Mouse (Mus musculus): ENCODE data around the gene C1ql1. TPM values are rescaled to one million over a fixed set of nuclear protein-coding genes. Genes with fewer than 3 reads are reported as not detected.

Gene C1ql1
- polyA plus RNA-seq, 1 experiment from 2014 or later: 0.32 TPM

DNA sequence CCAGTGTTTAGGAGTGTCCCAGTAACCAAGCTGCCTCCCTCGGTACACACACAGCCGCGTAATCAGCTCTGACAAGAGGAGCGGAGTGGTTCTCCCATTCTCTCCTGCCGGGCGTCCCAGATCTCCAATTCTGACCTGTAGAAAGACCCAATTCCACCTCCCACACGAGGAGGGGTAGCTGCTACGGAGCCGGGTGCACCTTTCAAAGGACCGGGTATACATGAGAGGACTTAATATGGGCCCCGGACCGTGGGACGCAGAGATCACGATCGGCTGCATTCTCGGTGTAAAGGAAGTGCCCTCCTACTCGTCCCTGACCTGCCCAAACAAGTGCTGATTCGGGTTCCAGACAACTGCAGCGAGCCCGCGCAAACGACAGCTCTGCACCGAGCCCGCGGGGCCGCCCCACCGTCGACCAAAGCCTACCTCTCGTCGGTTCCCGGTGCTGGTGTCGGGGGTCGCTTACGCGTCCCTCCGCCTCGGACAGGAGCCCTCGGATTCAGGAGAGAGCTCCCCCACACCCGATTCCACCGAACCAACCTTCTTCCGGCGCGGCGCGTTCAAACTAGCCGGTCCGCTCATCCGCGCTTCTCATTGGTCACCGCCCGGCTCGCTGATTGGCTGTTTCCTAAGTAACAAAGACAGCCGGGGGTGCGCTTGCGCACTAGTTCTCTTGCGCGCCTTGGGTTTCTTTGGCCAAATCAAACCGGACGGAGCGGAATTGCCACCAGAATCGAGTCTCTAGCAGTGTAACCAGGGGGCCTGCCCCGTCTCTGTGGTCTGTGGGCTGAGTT lies 21.7 kb downstream of the C1ql1 start, which contains the start of gene Kif18b:
Gene Kif18b (minus strand): TSS at position 568 of the 794 bp plus-strand sequence.
- H3K9me3 ChIP-seq (replicated peaks; ENCODE audit: control insufficient read depth, low read length): no peaks in the 10 kb centered on the region
- under 1% methylated on average over 62 of the region's 62 CpGs for WGBS
- H3K27ac ChIP-seq (ENCODE audit: low read length): peak within 1 kb of the TSS; percentile 78
- peak; percentile 94 for ATAC-seq (replicated peaks; ENCODE audit: extremely low read depth, insufficient read depth, low FRiP score)
- H3K4me1 ChIP-seq (ENCODE audit: control insufficient read depth, insufficient read depth, low read length): peaks cover 14% of the 10 kb centered on the region
- H3K36me3 ChIP-seq (ENCODE audit: control insufficient read depth, insufficient read depth): no peaks in the 10 kb centered on the region; the same call in 1 of the 2 replicates
- H3K9ac ChIP-seq (ENCODE audit: low read length): peak within 1 kb of the TSS; percentile 81
- H3K4me2 ChIP-seq (ENCODE audit: low read depth, low read length): peak within 1 kb of the TSS; percentile 87
- no peaks in the 10 kb centered on the region for H3K27me3 ChIP-seq (ENCODE audit: control insufficient read depth, insufficient read depth, low read length)
- peak within 1 kb of the TSS; percentile 82 for H3K4me3 ChIP-seq (ENCODE audit: low read length)

DNA sequence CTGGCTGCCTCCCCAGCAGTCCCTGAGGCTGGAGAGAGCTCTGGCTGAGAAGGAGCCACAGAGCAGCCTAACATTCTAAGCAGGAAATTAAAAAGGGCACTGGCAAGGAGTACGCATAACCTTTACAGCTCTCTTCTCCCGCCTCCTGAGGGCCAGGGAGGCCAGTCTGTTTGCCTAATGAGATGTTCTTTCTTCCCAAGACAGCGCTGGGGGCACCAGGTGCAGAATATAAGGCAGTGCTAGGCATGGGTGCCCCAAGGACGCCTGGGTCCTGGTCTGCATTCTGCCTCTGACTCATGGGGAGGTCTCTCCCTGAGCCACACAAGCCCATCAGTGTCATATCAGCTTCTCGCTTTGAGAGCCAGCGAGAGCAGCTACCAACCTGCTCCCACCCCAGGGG lies 25.0 kb downstream of the C1ql1 start:
- H3K4me2 ChIP-seq (ENCODE audit: low read depth, low read length): no peak overlapping the region
- no peaks in the 10 kb centered on the region for H3K9me3 ChIP-seq (replicated peaks; ENCODE audit: control insufficient read depth, low read length)
- no peaks in the 10 kb centered on the region for H3K27me3 ChIP-seq (ENCODE audit: control insufficient read depth, insufficient read depth, low read length)
- 85% methylated on average over 6 of the region's 6 CpGs for WGBS
- H3K9ac ChIP-seq (ENCODE audit: low read length): no peak overlapping the region
- no peak overlapping the region for H3K27ac ChIP-seq (ENCODE audit: low read length)
- H3K4me1 ChIP-seq (ENCODE audit: control insufficient read depth, insufficient read depth, low read length): peaks cover 14% of the 10 kb centered on the region
- no peaks in the 10 kb centered on the region; the same call in 1 of the 2 replicates for H3K36me3 ChIP-seq (ENCODE audit: control insufficient read depth, insufficient read depth)
- no peak overlapping the region for H3K4me3 ChIP-seq (ENCODE audit: low read length)
- no peak for ATAC-seq (replicated peaks; ENCODE audit: extremely low read depth, insufficient read depth, low FRiP score)

DNA sequence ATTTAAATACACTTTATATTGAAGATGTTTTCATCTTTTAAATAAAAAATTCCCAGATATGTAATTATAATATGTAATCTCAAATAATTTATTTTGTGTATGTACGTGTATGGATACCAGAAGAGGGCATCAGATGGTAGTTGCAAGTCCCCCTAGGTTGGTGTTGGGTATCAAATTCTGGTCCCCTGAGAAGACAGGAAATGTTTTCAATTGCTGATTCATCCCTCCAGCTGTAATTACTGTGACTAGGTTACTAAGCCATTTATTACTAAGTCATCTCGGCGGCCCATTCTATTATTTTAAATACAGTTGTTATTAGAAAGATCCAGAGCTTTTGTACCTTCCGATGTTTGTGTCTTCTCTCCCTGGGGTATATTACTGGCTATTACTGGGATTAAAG lies 28.4 kb downstream of the C1ql1 start:
- peaks cover 4% of the 10 kb centered on the region for H3K4me1 ChIP-seq (ENCODE audit: control insufficient read depth, insufficient read depth, low read length)
- WGBS: 93% methylated on average over 4 of the region's 4 CpGs
- no peak overlapping the region for H3K4me2 ChIP-seq (ENCODE audit: low read depth, low read length)
- H3K4me3 ChIP-seq (ENCODE audit: low read length): no peak overlapping the region
- no peaks in the 10 kb centered on the region for H3K9me3 ChIP-seq (replicated peaks; ENCODE audit: control insufficient read depth, low read length)
- peaks cover 22% of the 10 kb centered on the region for H3K36me3 ChIP-seq (ENCODE audit: control insufficient read depth, insufficient read depth)
- H3K9ac ChIP-seq (ENCODE audit: low read length): no peak overlapping the region
- no peak for ATAC-seq (replicated peaks; ENCODE audit: extremely low read depth, insufficient read depth, low FRiP score)
- H3K27me3 ChIP-seq (ENCODE audit: control insufficient read depth, insufficient read depth, low read length): no peaks in the 10 kb centered on the region
- no peak overlapping the region for H3K27ac ChIP-seq (ENCODE audit: low read length)

DNA sequence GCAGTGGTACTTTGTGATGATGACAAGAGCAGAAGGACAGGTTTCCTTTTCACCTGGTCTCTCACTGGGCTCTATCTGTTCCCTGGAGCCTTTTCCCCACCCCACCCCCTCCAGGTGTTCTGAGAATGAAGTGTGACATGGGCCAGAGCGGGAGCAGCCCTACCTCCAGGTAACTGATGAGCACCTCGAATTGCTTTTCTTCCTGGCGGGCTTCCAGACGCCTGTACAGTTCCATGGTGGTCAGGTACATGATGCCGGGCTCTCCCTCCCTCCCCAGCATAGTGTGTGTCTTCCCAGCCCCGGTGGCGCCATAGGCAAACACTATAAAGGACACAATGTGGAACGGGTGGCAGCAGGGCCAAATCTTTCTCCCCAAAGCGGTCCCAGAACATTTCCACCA lies 31.1 kb downstream of the C1ql1 start:
- 87% methylated on average over 9 of the region's 9 CpGs for WGBS
- peaks cover 35% of the 10 kb centered on the region for H3K36me3 ChIP-seq (ENCODE audit: control insufficient read depth, insufficient read depth)
- H3K4me3 ChIP-seq (ENCODE audit: low read length): no peak overlapping the region
- H3K27me3 ChIP-seq (ENCODE audit: control insufficient read depth, insufficient read depth, low read length): no peaks in the 10 kb centered on the region
- no peaks in the 10 kb centered on the region for H3K4me1 ChIP-seq (ENCODE audit: control insufficient read depth, insufficient read depth, low read length)
- no peaks in the 10 kb centered on the region for H3K9me3 ChIP-seq (replicated peaks; ENCODE audit: control insufficient read depth, low read length)
- no peak for ATAC-seq (replicated peaks; ENCODE audit: extremely low read depth, insufficient read depth, low FRiP score)
- H3K9ac ChIP-seq (ENCODE audit: low read length): no peak overlapping the region
- H3K27ac ChIP-seq (ENCODE audit: low read length): no peak overlapping the region
- H3K4me2 ChIP-seq (ENCODE audit: low read depth, low read length): no peak overlapping the region

DNA sequence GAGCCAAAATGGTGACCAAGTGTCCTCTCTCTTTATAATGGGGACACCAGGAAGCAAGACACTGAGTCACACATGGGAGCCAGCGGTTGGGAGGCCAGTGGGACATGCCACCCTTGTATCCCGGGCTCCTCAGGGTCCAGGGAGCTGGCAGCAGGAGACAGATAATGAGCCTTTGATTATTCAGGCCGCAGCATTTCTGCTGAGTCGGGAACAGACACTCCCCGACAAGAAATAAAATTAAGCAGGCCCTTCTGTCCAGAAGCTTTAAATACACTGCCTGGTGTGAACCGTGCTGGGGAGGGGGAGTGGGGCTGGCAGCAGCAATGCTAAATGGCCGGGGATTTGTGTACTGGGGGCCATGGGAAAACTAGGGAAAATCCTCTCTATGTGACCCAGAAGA lies 35.1 kb downstream of the C1ql1 start:
- Histone ChIP-seq H3K36me3 (ENCODE audit: control insufficient read depth, insufficient read depth) (peaks cover 62% of the 10 kb centered on the region), H3K9ac (ENCODE audit: low read length) (no peak overlapping the region), H3K27me3 (ENCODE audit: control insufficient read depth, insufficient read depth, low read length) (no peaks in the 10 kb centered on the region), H3K9me3 (replicated peaks; ENCODE audit: control insufficient read depth, low read length) (no peaks in the 10 kb centered on the region), H3K4me1 (ENCODE audit: control insufficient read depth, insufficient read depth, low read length) (no peaks in the 10 kb centered on the region), H3K4me3 (ENCODE audit: low read length) (no peak overlapping the region), H3K4me2 (ENCODE audit: low read depth, low read length) (no peak overlapping the region), H3K27ac (ENCODE audit: low read length) (no peak overlapping the region)
- WGBS: 72% methylated on average over 7 of the region's 7 CpGs
- no peak for ATAC-seq (replicated peaks; ENCODE audit: extremely low read depth, insufficient read depth, low FRiP score)

DNA sequence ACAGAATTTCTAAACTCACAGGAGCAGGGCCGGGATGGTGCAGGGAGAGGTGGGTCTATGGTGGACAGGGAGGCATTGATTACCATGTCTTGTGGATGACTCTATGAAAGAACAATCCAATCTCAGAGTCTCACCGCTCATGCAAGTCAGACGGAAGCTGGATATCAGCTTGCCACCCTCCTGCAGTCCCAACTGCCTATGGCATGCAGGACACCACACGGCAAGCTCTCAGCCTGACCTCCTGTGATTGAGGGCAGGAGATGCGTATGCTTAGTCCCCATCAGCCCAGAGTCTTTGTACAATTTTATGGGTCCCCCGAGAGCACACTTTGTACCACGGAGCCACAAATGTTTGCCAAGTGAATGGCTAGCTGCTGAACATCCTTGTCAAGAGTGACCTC lies 42.8 kb downstream of the C1ql1 start:
- no peak for ATAC-seq (replicated peaks; ENCODE audit: extremely low read depth, insufficient read depth, low FRiP score)
- Histone ChIP-seq H3K27ac (ENCODE audit: low read length) (no peak overlapping the region), H3K27me3 (ENCODE audit: control insufficient read depth, insufficient read depth, low read length) (no peaks in the 10 kb centered on the region), H3K36me3 (ENCODE audit: control insufficient read depth, insufficient read depth) (peaks cover 23% of the 10 kb centered on the region), H3K9ac (ENCODE audit: low read length) (no peak overlapping the region), H3K4me3 (ENCODE audit: low read length) (no peak overlapping the region), H3K9me3 (replicated peaks; ENCODE audit: control insufficient read depth, low read length) (no peaks in the 10 kb centered on the region), H3K4me2 (ENCODE audit: low read depth, low read length) (no peak overlapping the region), H3K4me1 (ENCODE audit: control insufficient read depth, insufficient read depth, low read length) (no peaks in the 10 kb centered on the region)
- 62% methylated on average over 7 of the region's 7 CpGs for WGBS

DNA sequence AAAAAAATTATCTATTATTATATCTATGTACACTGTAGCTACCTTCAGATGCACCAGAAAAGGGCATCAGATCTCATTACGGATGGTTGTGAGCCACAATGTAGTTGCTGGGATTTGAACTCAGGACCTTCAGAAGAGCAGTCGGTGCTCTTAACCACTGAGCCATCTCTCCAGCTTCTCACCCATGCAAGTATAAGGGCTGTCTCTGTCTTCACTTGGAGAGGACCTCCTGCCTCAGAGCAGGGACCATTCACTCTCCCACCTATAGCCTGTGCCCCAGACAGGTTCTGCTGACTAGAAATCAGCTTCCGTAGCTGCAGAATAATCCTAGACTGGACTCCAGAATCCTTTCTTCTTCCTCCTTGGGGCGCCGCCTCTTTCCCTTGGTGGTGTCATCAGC lies 44.4 kb downstream of the C1ql1 start:
- no peak overlapping the region for H3K27ac ChIP-seq (ENCODE audit: low read length)
- H3K4me2 ChIP-seq (ENCODE audit: low read depth, low read length): no peak overlapping the region
- H3K27me3 ChIP-seq (ENCODE audit: control insufficient read depth, insufficient read depth, low read length): no peaks in the 10 kb centered on the region
- WGBS: 79% methylated on average over 5 of the region's 5 CpGs
- H3K9me3 ChIP-seq (replicated peaks; ENCODE audit: control insufficient read depth, low read length): no peaks in the 10 kb centered on the region
- ATAC-seq (replicated peaks; ENCODE audit: extremely low read depth, insufficient read depth, low FRiP score): no peak
- H3K36me3 ChIP-seq (ENCODE audit: control insufficient read depth, insufficient read depth): peaks cover 12% of the 10 kb centered on the region
- H3K4me1 ChIP-seq (ENCODE audit: control insufficient read depth, insufficient read depth, low read length): no peaks in the 10 kb centered on the region
- H3K4me3 ChIP-seq (ENCODE audit: low read length): no peak overlapping the region
- H3K9ac ChIP-seq (ENCODE audit: low read length): no peak overlapping the region

DNA sequence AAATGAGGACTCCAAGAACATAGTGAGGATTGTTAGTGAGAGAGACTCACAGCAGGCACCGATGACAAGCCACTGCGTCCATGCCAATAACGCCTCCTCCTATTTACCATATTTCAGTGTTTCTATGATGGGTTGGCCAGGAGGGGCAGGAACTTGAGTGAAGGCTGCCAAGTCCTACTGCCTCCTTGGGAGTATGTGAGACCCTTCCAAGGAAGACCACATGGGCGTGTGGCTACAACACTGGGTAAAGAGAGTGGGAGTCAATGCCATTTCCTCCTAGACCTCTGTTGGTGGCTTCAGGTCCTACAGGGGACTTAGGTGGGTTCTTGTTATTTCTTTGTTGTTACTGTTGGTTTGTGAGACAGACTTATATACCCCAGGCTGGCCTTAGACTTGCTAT lies 45.3 kb downstream of the C1ql1 start:
- H3K4me1 ChIP-seq (ENCODE audit: control insufficient read depth, insufficient read depth, low read length): no peaks in the 10 kb centered on the region
- 48% methylated on average over 4 of the region's 4 CpGs for WGBS

DNA sequence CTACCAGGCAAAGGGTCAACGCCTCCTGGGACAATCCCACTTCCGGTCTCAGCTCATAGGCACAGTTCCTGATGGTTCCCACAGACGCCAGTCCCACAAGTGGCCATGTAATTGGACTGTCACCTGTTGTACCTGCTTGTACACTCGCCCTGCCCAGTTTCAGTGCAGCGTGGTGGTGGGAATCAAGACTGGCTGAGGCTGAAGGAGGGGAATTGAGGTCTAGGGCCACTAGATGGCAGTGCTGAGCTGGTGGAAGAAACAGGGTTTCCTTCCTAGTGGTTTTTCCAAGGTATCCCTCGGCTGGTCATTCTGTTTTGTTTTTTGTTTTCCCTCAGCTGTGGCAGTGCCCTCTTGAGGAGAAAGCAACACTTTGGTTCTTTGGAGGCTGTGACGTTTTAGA lies 45.7 kb downstream of the C1ql1 start, which contains the start of gene Gfap:
Gene Gfap (minus strand): TSS at position 150 of the 400 bp plus-strand sequence.
- ATAC-seq (replicated peaks; ENCODE audit: extremely low read depth, insufficient read depth, low FRiP score): peak; percentile 41; the same call in 1 of the 2 replicates
- Histone ChIP-seq H3K4me2 (ENCODE audit: low read depth, low read length) (peak within 1 kb of the TSS; percentile 35), H3K4me1 (ENCODE audit: control insufficient read depth, insufficient read depth, low read length) (no peaks in the 10 kb centered on the region)

More for the DNA sequence above, 45.3 kb downstream of the C1ql1 start:
- Histone ChIP-seq H3K9ac (ENCODE audit: low read length) (no peak overlapping the region), H3K36me3 (ENCODE audit: control insufficient read depth, insufficient read depth) (peaks cover 4% of the 10 kb centered on the region; the same call in 1 of the 2 replicates), H3K27ac (ENCODE audit: low read length) (no peak overlapping the region), H3K4me2 (ENCODE audit: low read depth, low read length) (peak overlapping the region; percentile 35), H3K9me3 (replicated peaks; ENCODE audit: control insufficient read depth, low read length) (no peaks in the 10 kb centered on the region), H3K4me3 (ENCODE audit: low read length) (no peak overlapping the region; the same call in 1 of the 2 replicates), H3K27me3 (ENCODE audit: control insufficient read depth, insufficient read depth, low read length) (no peaks in the 10 kb centered on the region)
- no peak for ATAC-seq (replicated peaks; ENCODE audit: extremely low read depth, insufficient read depth, low FRiP score)

More for the DNA sequence above, 45.7 kb downstream of the C1ql1 start, which contains the start of gene Gfap:
- WGBS: 10% methylated on average over 7 of the region's 7 CpGs
- Histone ChIP-seq H3K9ac (ENCODE audit: low read length) (no peak within 1 kb of the TSS), H3K27ac (ENCODE audit: low read length) (no peak within 1 kb of the TSS), H3K9me3 (replicated peaks; ENCODE audit: control insufficient read depth, low read length) (no peaks in the 10 kb centered on the region), H3K27me3 (ENCODE audit: control insufficient read depth, insufficient read depth, low read length) (no peaks in the 10 kb centered on the region; the same call in 1 of the 2 replicates), H3K36me3 (ENCODE audit: control insufficient read depth, insufficient read depth) (peaks cover 3% of the 10 kb centered on the region; the same call in 1 of the 2 replicates), H3K4me3 (ENCODE audit: low read length) (no peak within 1 kb of the TSS; the same call in 1 of the 2 replicates)

All from heart, embryonic 16.5 days (tissue).